Mouse (Mus musculus): ENCODE measurements at regions not wholly inside any gene's neighbourhood (a gene's known extent, or its start where the extent isn't known, plus 50 kb on each side); places are given as distances from the start of the nearest gene placed in this dataset.

DNA sequence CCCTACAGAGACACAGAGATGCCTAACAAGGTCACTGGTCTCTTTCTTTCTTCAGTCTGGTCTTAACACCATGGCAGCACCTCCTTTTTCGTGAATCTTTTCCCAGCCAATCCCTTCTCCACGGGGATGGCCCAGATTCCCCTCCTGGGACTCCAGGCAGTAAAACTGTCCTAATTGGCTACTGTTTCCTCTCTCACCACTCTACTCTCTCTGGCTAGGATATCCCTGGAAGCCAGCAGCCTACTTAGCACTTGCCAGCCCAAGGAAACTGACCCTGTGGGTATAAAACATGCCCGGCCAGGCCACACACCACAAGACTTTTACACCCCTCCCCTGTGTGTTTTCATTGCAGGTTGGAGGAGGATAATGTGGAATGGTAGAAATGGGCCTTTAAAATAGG lies 143.9 kb upstream of the Id2 start:
- no peak overlapping the region for H3K4me2 ChIP-seq (replicated peaks; ENCODE audit: low read depth)
- no peaks in the 10 kb centered on the region for H3K9me3 ChIP-seq (ENCODE audit: control insufficient read depth, low read length)
- H3K36me3 ChIP-seq (ENCODE audit: control insufficient read depth, insufficient read depth, low read length) = no peaks in the 10 kb centered on the region
- H3K27ac ChIP-seq (replicated peaks) = no peak overlapping the region
- no peak overlapping the region for H3K9ac ChIP-seq (ENCODE audit: low read length)
- ATAC-seq (ENCODE audit: low FRiP score, low TSS enrichment) (no peak), DNase-seq (ENCODE audit: low spot score) (no peak)
- no peaks in the 10 kb centered on the region for H3K27me3 ChIP-seq (ENCODE audit: control insufficient read depth, insufficient read depth, low read length)
- TF ChIP-seq EP300 (optimal IDR thresholded peaks at IDR 0.05) (no peak), CTCF (IDR thresholded peaks at IDR 0.05; ENCODE audit: low read depth) (no peak)
- H3K4me1 ChIP-seq (replicated peaks; ENCODE audit: control insufficient read depth, insufficient read depth) = no peaks in the 10 kb centered on the region
- no peak overlapping the region for H3K4me3 ChIP-seq (ENCODE audit: low read depth, low read length)
- WGBS = 76% methylated on average over 3 of the region's 3 CpGs

DNA sequence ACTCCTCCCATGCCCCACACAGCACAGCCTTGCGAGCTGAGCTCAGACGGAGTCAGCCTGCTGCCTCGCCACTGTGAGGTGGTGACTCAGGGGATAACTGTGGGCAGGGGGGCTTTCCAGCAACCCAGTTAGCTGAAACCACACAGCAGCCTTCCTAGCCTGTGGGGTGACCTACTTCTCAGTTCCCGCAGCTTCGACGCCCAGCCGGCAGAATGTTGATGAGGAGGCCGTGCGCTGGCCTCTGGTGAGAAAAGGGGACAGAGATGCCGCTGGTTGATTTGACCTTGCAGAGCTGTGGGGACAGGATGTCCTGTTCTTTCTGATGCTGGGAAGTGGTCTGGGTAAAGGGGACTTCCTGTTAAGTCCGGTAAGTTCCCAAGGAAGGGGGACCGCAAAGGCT lies 143.2 kb upstream of the Id2 start:
- TF ChIP-seq EP300 (optimal IDR thresholded peaks at IDR 0.05) (no peak), CTCF (IDR thresholded peaks at IDR 0.05; ENCODE audit: low read depth) (no peak)
- no peak for ATAC-seq (ENCODE audit: low FRiP score, low TSS enrichment)
- no peak for DNase-seq (ENCODE audit: low spot score)
- Histone ChIP-seq H3K4me1 (replicated peaks; ENCODE audit: control insufficient read depth, insufficient read depth) (no peaks in the 10 kb centered on the region), H3K27ac (replicated peaks) (no peak overlapping the region), H3K4me2 (replicated peaks; ENCODE audit: low read depth) (no peak overlapping the region), H3K9me3 (ENCODE audit: control insufficient read depth, low read length) (no peaks in the 10 kb centered on the region), H3K27me3 (ENCODE audit: control insufficient read depth, insufficient read depth, low read length) (no peaks in the 10 kb centered on the region), H3K9ac (ENCODE audit: low read length) (no peak overlapping the region), H3K36me3 (ENCODE audit: control insufficient read depth, insufficient read depth, low read length) (no peaks in the 10 kb centered on the region), H3K4me3 (ENCODE audit: low read depth, low read length) (no peak overlapping the region)
- WGBS = 67% methylated on average over 12 of the region's 12 CpGs

DNA sequence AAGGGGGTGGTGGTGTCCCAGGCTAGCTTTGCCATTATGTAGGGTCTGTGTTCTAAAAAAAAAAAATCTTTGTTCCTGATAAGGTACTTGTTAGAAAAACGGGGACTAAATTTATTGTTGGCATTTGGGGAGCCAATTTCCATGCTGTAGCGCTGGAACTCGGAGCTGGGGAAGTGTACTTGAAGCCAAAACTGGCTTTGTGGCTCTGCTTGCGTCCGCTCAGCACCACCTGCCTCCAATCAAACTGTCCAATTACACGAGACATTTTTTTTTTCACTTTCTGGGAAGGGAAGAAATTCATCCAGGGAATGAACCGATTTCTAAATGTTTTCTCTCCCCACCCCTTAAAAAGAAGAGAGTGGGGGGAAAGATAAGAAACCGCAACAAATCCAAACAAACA lies 138.1 kb upstream of the Id2 start:
- Histone ChIP-seq H3K27me3 (ENCODE audit: control insufficient read depth, insufficient read depth, low read length) (no peaks in the 10 kb centered on the region), H3K36me3 (ENCODE audit: control insufficient read depth, insufficient read depth, low read length) (no peaks in the 10 kb centered on the region), H3K4me2 (replicated peaks; ENCODE audit: low read depth) (no peak overlapping the region), H3K4me3 (ENCODE audit: low read depth, low read length) (no peak overlapping the region), H3K4me1 (replicated peaks; ENCODE audit: control insufficient read depth, insufficient read depth) (no peaks in the 10 kb centered on the region), H3K9me3 (ENCODE audit: control insufficient read depth, low read length) (no peaks in the 10 kb centered on the region), H3K9ac (ENCODE audit: low read length) (no peak overlapping the region), H3K27ac (replicated peaks) (no peak overlapping the region)
- DNase-seq (ENCODE audit: low spot score) = no peak
- no peak for ATAC-seq (ENCODE audit: low FRiP score, low TSS enrichment)
- WGBS = 25% methylated on average over 8 of the region's 8 CpGs
- TF ChIP-seq CTCF (IDR thresholded peaks at IDR 0.05; ENCODE audit: low read depth) = no peak
- no peak for TF ChIP-seq EP300 (optimal IDR thresholded peaks at IDR 0.05)

DNA sequence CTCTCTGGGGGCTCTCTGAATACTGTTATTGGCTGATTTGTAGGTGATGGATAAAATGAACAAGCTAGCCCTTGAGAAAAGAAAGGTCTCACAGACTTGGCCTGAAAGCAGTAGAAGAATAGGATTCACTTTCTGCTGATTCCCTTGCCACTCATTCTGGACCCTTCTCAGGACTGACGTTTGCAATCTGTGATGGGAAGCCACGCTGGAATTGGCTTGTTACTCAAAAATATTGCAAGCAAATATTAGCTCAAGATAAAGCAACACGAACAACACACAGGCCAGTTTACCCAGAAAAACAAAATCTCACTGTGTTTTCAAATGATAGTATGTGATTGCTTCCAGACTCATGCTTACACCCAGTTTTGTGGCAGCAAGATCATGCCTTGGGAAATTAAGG lies 137.7 kb upstream of the Id2 start:
- Histone ChIP-seq H3K27ac (replicated peaks) (no peak overlapping the region), H3K9ac (ENCODE audit: low read length) (no peak overlapping the region), H3K9me3 (ENCODE audit: control insufficient read depth, low read length) (no peaks in the 10 kb centered on the region), H3K36me3 (ENCODE audit: control insufficient read depth, insufficient read depth, low read length) (no peaks in the 10 kb centered on the region), H3K27me3 (ENCODE audit: control insufficient read depth, insufficient read depth, low read length) (no peaks in the 10 kb centered on the region), H3K4me1 (replicated peaks; ENCODE audit: control insufficient read depth, insufficient read depth) (no peaks in the 10 kb centered on the region), H3K4me3 (ENCODE audit: low read depth, low read length) (no peak overlapping the region), H3K4me2 (replicated peaks; ENCODE audit: low read depth) (no peak overlapping the region)
- WGBS = 47% methylated on average over 3 of the region's 3 CpGs
- DNase-seq (ENCODE audit: low spot score) (no peak), ATAC-seq (ENCODE audit: low FRiP score, low TSS enrichment) (no peak)
- TF ChIP-seq CTCF (IDR thresholded peaks at IDR 0.05; ENCODE audit: low read depth) = no peak
- no peak for TF ChIP-seq EP300 (optimal IDR thresholded peaks at IDR 0.05)

DNA sequence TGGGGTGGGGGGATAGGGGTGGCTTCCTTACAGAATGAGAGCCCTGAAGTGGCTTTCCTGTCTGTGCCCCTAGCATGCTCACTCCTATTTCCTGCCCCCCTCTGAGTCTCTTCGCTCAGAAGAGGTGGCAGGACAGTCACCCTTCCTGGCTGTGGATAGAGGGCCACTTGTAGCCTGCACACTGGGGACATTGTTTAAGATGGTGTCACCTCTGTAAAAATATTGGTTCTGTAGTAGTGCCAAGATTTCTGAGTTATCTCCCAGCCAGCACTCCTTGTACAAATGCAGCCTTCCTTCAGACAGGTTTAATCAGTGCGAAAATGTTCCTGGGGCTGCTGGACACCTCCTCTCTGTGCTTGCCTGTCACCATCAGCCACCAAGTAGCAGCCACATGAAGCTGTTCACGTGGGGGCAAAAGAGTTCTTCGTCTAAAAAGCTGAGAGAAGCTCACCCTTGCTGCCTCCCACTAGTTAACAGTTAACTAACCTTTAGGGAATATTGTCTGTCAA lies 136.1 kb upstream of the Id2 start:
- TF ChIP-seq EP300 (optimal IDR thresholded peaks at IDR 0.05) = no peak
- Histone ChIP-seq H3K27ac (replicated peaks) (0 out of 2 replicates have a peak overlapping the region, but pooled peaks have one; percentile 13), H3K9me3 (ENCODE audit: control insufficient read depth, low read length) (no peaks in the 10 kb centered on the region), H3K9ac (ENCODE audit: low read length) (no peak overlapping the region), H3K36me3 (ENCODE audit: control insufficient read depth, insufficient read depth, low read length) (no peaks in the 10 kb centered on the region), H3K27me3 (ENCODE audit: control insufficient read depth, insufficient read depth, low read length) (no peaks in the 10 kb centered on the region), H3K4me2 (replicated peaks; ENCODE audit: low read depth) (no peak overlapping the region), H3K4me1 (replicated peaks; ENCODE audit: control insufficient read depth, insufficient read depth) (no peaks in the 10 kb centered on the region), H3K4me3 (ENCODE audit: low read depth, low read length) (no peak overlapping the region)
- peak; percentile 83 for ATAC-seq (ENCODE audit: low FRiP score, low TSS enrichment)
- 53% methylated on average over 4 of the region's 4 CpGs for WGBS
- DNase-seq (ENCODE audit: low spot score) = no peak

- H3K27me3 ChIP-seq (ENCODE audit: control insufficient read depth, insufficient read depth, low read length) = no peaks in the 10 kb centered on the region
- 68% methylated on average over 5 of the region's 5 CpGs for WGBS
- no peak overlapping the region for H3K4me2 ChIP-seq (replicated peaks; ENCODE audit: low read depth)
- no peaks in the 10 kb centered on the region for H3K4me1 ChIP-seq (replicated peaks; ENCODE audit: control insufficient read depth, insufficient read depth)
- 0 out of 2 replicates have a peak overlapping the region, but pooled peaks have one; percentile 18 for H3K27ac ChIP-seq (replicated peaks)
- ATAC-seq (ENCODE audit: low FRiP score, low TSS enrichment) (peak; percentile 82), DNase-seq (ENCODE audit: low spot score) (peak; percentile 53)
- TF ChIP-seq CTCF (IDR thresholded peaks at IDR 0.05; ENCODE audit: low read depth) (no peak), EP300 (optimal IDR thresholded peaks at IDR 0.05) (no peak)
- H3K9me3 ChIP-seq (ENCODE audit: control insufficient read depth, low read length) = no peaks in the 10 kb centered on the region
- no peak overlapping the region for H3K4me3 ChIP-seq (ENCODE audit: low read depth, low read length)
- no peaks in the 10 kb centered on the region for H3K36me3 ChIP-seq (ENCODE audit: control insufficient read depth, insufficient read depth, low read length)
- no peak overlapping the region for H3K9ac ChIP-seq (ENCODE audit: low read length)
Measured at GRCm38 (mm10) chr12:25232358-25233026, 135.6 kb upstream of the Id2 start.

All from stomach, postnatal 0 days (tissue).